Mouse (Mus musculus) bone marrow macrophage, adult 2 months (primary cell): ENCODE data around the gene Cyp20a1.

Experiments
- CTCF ChIP-seq: IDR thresholded peaks from 2 replicates; pipeline ENCODE4 v1.5.1; 2012; ENCODE audit warnings: low read depth, mild to moderate bottlenecking, low read length, moderate library complexity
- POLR2A ChIP-seq: IDR thresholded peaks from 2 replicates; pipeline ENCODE4 v1.6.1; 2012; ENCODE audit warnings: mild to moderate bottlenecking, low read depth, low read length, borderline replicate concordance

GRCm38 (mm10) chr1:60361626-60362025, 18.5 kb downstream of the Cyp20a1 start:
- TF ChIP-seq CTCF (no peak), POLR2A (no peak)
